Mouse (Mus musculus): ENCODE measurements at regions not wholly inside any gene's neighbourhood (a gene's known extent, or its start where the extent isn't known, plus 50 kb on each side); places are given as distances from the start of the nearest gene placed in this dataset.

DNA sequence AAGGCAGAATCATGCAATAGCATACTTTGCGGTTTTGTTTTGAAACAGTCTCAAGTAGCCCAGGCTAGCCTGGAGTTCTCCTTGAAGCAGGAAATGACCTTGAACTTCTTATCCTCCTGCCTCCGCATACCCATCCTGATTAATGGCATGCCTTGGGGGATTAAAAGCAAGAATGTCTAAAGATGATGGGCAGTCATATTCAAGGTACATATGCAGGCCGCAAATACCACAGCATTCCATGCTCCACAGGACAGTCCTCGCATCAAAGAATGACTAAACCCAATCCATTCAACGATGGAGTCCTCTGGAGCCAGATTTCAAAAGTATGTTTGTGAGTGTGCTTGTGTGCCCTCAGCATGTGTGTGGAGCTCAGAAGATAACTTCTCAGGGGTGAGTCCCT is 69.1 kb upstream of the Tbx3 start:
- TF ChIP-seq POLR2A (IDR thresholded peaks at IDR 0.05; ENCODE audit: borderline replicate concordance, extremely low read depth, insufficient read depth, insufficient read length): no peak
- H3K27me3 ChIP-seq (ENCODE audit: control insufficient read depth, insufficient read depth, low read length): 0 out of 2 replicates have a peak, but pooled peaks cover 3% of the 10 kb centered on the region
- no peak overlapping the region for H3K4me3 ChIP-seq (replicated peaks; ENCODE audit: low read length)
- H3K9ac ChIP-seq (ENCODE audit: low read depth, low read length, severe bottlenecking): no peak overlapping the region
- peaks cover 17% of the 10 kb centered on the region for H3K4me1 ChIP-seq (ENCODE audit: control insufficient read depth, insufficient read depth, low read length)
- H3K36me3 ChIP-seq (ENCODE audit: control insufficient read depth, insufficient read depth, low read length): no peaks in the 10 kb centered on the region
- DNase-seq (ENCODE audit: low spot score) (no peak), ATAC-seq (ENCODE audit: low FRiP score, low read depth) (no peak)
- H3K27ac ChIP-seq (replicated peaks; ENCODE audit: low read depth, low read length): no peak overlapping the region
- 82% methylated on average over 5 of the region's 5 CpGs for WGBS
- H3K4me2 ChIP-seq (replicated peaks; ENCODE audit: low read depth, low read length, severe bottlenecking): no peak overlapping the region
- no peaks in the 10 kb centered on the region for H3K9me3 ChIP-seq (ENCODE audit: control insufficient read depth, low read length)

DNA sequence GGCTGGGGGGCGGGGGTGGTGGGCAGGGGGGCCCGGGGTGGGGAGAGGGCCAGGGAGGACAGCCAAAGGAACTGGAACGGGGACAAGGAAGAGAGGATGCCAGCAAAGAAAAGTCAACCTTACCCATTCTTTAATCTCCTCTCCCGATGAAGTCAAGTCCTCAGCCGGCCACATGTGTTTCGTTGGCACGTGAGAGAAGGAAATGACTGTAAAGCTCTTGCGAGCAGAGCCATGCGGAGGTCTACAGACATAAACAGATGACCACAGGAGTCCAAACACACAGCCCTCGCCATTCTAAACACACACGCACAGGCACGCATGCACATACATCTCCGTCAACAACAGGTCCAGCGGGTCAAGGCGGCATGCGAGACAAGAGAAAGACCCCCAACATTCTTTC is 68.5 kb upstream of the Tbx3 start:
- no peak overlapping the region for H3K9ac ChIP-seq (ENCODE audit: low read depth, low read length, severe bottlenecking)
- no peak overlapping the region for H3K4me2 ChIP-seq (replicated peaks; ENCODE audit: low read depth, low read length, severe bottlenecking)
- no peak overlapping the region for H3K27ac ChIP-seq (replicated peaks; ENCODE audit: low read depth, low read length)
- H3K27me3 ChIP-seq (ENCODE audit: control insufficient read depth, insufficient read depth, low read length): 0 out of 2 replicates have a peak, but pooled peaks cover 3% of the 10 kb centered on the region
- TF ChIP-seq POLR2A (IDR thresholded peaks at IDR 0.05; ENCODE audit: borderline replicate concordance, extremely low read depth, insufficient read depth, insufficient read length): no peak
- ATAC-seq (ENCODE audit: low FRiP score, low read depth) (no peak), DNase-seq (ENCODE audit: low spot score) (no peak)
- WGBS: 48% methylated on average over 16 of the region's 16 CpGs
- peaks cover 14% of the 10 kb centered on the region for H3K4me1 ChIP-seq (ENCODE audit: control insufficient read depth, insufficient read depth, low read length)
- no peaks in the 10 kb centered on the region for H3K9me3 ChIP-seq (ENCODE audit: control insufficient read depth, low read length)
- H3K36me3 ChIP-seq (ENCODE audit: control insufficient read depth, insufficient read depth, low read length): no peaks in the 10 kb centered on the region
- no peak overlapping the region for H3K4me3 ChIP-seq (replicated peaks; ENCODE audit: low read length)

DNA sequence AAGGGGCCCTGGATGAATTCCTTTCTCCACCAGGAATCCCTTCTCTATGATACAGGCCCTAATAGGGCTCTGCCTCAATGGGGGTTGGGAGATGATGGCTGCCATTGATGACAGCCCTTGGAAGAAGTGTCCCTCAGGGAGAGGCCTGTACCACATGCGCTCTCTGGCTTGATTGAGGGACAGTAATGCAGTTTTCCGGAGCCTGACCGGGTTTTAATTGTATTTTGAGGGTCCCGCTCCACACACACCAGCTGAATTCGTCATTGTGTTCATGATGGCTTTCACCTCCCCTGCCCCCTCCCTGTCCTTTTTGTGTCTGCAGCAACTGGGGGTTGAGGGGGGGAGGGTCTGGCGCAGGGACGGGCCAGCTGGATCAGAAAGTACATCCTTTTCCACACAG is 65.0 kb upstream of the Tbx3 start:
- no peak for ATAC-seq (ENCODE audit: low FRiP score, low read depth)
- TF ChIP-seq POLR2A (IDR thresholded peaks at IDR 0.05; ENCODE audit: borderline replicate concordance, extremely low read depth, insufficient read depth, insufficient read length): no peak
- no peaks in the 10 kb centered on the region for H3K9me3 ChIP-seq (ENCODE audit: control insufficient read depth, low read length)
- H3K4me3 ChIP-seq (replicated peaks; ENCODE audit: low read length): no peak overlapping the region
- H3K9ac ChIP-seq (ENCODE audit: low read depth, low read length, severe bottlenecking): no peak overlapping the region
- no peak for DNase-seq (ENCODE audit: low spot score)
- no peaks in the 10 kb centered on the region for H3K36me3 ChIP-seq (ENCODE audit: control insufficient read depth, insufficient read depth, low read length)
- no peaks in the 10 kb centered on the region for H3K27me3 ChIP-seq (ENCODE audit: control insufficient read depth, insufficient read depth, low read length)
- no peak overlapping the region for H3K4me2 ChIP-seq (replicated peaks; ENCODE audit: low read depth, low read length, severe bottlenecking)
- H3K4me1 ChIP-seq (ENCODE audit: control insufficient read depth, insufficient read depth, low read length): 0 out of 2 replicates have a peak, but pooled peaks cover 3% of the 10 kb centered on the region
- 61% methylated on average over 7 of the region's 7 CpGs for WGBS
- no peak overlapping the region for H3K27ac ChIP-seq (replicated peaks; ENCODE audit: low read depth, low read length)

DNA sequence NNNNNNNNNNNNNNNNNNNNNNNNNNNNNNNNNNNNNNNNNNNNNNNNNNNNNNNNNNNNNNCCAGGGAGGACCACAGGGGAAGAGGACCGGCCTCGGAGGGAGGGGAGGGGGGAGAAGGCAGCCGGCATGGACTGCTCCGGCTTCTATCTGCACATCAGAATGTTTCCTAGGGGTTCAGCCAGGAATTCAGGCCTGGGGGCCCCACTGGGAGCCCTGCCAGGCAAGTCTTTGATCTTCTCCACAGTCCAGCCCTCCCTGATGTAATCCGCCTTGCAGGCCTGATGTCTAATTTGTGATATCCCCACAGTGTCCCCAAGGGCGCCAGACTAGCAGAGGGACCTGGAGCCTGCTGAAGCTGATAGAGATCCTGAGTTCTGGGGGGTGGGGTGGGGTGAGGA is 57.1 kb upstream of the Tbx3 start:
- no peak for DNase-seq (ENCODE audit: low spot score)
- TF ChIP-seq POLR2A (IDR thresholded peaks at IDR 0.05; ENCODE audit: borderline replicate concordance, extremely low read depth, insufficient read depth, insufficient read length): no peak

DNA sequence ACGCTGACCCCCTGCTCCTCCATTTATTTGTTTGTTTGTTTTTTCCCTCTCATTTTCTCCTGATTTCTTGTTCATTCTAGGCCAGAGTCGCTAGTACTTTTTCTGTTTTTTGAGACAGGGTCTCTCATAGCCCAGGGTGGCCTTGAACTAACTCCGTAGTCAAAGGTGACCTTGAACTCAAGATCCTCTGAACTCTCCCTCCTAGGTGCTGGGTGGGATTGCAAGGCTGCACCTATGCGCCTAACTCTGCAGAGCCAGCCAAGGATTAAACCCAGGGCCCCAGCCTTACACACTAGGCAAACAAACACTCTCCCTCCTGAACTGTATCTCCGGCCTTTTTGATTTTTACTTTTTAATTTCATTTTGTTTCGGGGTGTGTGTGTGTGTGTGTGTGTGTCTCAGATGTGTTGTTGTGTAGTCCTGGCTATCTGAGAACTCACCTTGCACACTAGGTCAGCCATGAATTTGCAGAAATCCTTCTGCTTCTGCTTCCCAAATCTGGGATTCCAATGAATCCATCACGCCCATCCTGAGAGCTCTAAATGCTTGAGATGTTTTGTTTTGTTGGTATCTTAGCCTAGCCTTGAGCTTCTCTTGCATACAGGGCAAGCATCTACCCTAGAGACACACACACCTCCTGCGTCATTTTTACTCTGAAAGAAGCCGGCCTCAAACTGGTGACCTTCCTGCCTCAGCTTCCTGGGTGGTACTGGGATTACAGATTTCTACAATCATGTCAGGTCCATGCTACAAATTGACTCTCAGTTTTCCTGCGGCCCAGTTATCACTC is 56.3 kb upstream of the Tbx3 start:
- Histone ChIP-seq H3K4me2 (replicated peaks; ENCODE audit: low read depth, low read length, severe bottlenecking) (no peak overlapping the region), H3K27me3 (ENCODE audit: control insufficient read depth, insufficient read depth, low read length) (peaks cover 8% of the 10 kb centered on the region; the same call in 1 of the 2 replicates)
- 86% methylated on average over 10 of the region's 10 CpGs for WGBS

More for the DNA sequence above, 57.1 kb upstream of the Tbx3 start:
- no peak for ATAC-seq (ENCODE audit: low FRiP score, low read depth)
- Histone ChIP-seq H3K27ac (replicated peaks; ENCODE audit: low read depth, low read length) (no peak overlapping the region), H3K4me2 (replicated peaks; ENCODE audit: low read depth, low read length, severe bottlenecking) (no peak overlapping the region), H3K4me3 (replicated peaks; ENCODE audit: low read length) (no peak overlapping the region), H3K4me1 (ENCODE audit: control insufficient read depth, insufficient read depth, low read length) (peaks cover 13% of the 10 kb centered on the region), H3K9me3 (ENCODE audit: control insufficient read depth, low read length) (no peaks in the 10 kb centered on the region), H3K27me3 (ENCODE audit: control insufficient read depth, insufficient read depth, low read length) (peaks cover 8% of the 10 kb centered on the region; the same call in 1 of the 2 replicates), H3K9ac (ENCODE audit: low read depth, low read length, severe bottlenecking) (no peak overlapping the region), H3K36me3 (ENCODE audit: control insufficient read depth, insufficient read depth, low read length) (no peaks in the 10 kb centered on the region)
- 18% methylated on average over 6 of the region's 6 CpGs for WGBS

More for the DNA sequence above, 56.3 kb upstream of the Tbx3 start:
- H3K4me3 ChIP-seq (replicated peaks; ENCODE audit: low read length): no peak overlapping the region
- no peak overlapping the region for H3K27ac ChIP-seq (replicated peaks; ENCODE audit: low read depth, low read length)
- ATAC-seq (ENCODE audit: low FRiP score, low read depth) (no peak), DNase-seq (ENCODE audit: low spot score) (no peak)
- H3K4me1 ChIP-seq (ENCODE audit: control insufficient read depth, insufficient read depth, low read length): peaks cover 13% of the 10 kb centered on the region
- H3K9me3 ChIP-seq (ENCODE audit: control insufficient read depth, low read length): no peaks in the 10 kb centered on the region
- H3K36me3 ChIP-seq (ENCODE audit: control insufficient read depth, insufficient read depth, low read length): no peaks in the 10 kb centered on the region
- H3K9ac ChIP-seq (ENCODE audit: low read depth, low read length, severe bottlenecking): no peak overlapping the region
- TF ChIP-seq POLR2A (IDR thresholded peaks at IDR 0.05; ENCODE audit: borderline replicate concordance, extremely low read depth, insufficient read depth, insufficient read length): no peak

Data from limb, embryonic 14.5 days (tissue).